Mouse (Mus musculus) lung, embryonic 14.5 days (tissue): ENCODE results near the gene Plekhj1. TPM values are rescaled to one million over a fixed set of nuclear protein-coding genes. Genes with fewer than 3 reads are reported as not detected.

Experiments
- ATAC-seq: fragments of 200-750 bp; cut with Nextera tagmentation; 2 replicates; pipeline ENCODE4 v1.8.0; 2017; ENCODE audit warnings: mild to moderate bottlenecking, moderate TSS enrichment, moderate library complexity; ENCODE audit not compliant: insufficient read depth
- DNase-seq: peaks from one replicate; pipeline ENCODE4 v3.0.0-alpha.2; 2015
- H3K27ac ChIP-seq: fragments of 300-500 bp; sonication (generic); 2 replicates; pipeline ENCODE4 v1.5.1; 2014; ENCODE audit warnings: low read depth, mild to moderate bottlenecking, moderate library complexity
- H3K27me3 ChIP-seq: fragments of 300-500 bp; sonication (generic); 2 replicates; pipeline ENCODE4 v1.6.1; 2014; ENCODE audit warnings: low read length, control low read depth; ENCODE audit not compliant: insufficient read depth
- H3K36me3 ChIP-seq: fragments of 300-500 bp; sonication (generic); 2 replicates; pipeline ENCODE4 v1.6.1; 2014; ENCODE audit warnings: control low read depth; ENCODE audit not compliant: insufficient read depth
- H3K4me1 ChIP-seq: fragments of 300-500 bp; sonication (generic); 2 replicates; pipeline ENCODE4 v1.6.1; 2014; ENCODE audit warnings: antibody characterized with exemption, control low read depth; ENCODE audit not compliant: insufficient read depth
- H3K4me2 ChIP-seq: fragments of 300-500 bp; sonication (generic); 2 replicates; pipeline ENCODE4 v1.6.1; 2014; ENCODE audit warnings: mild to moderate bottlenecking
- H3K4me3 ChIP-seq: fragments of 300-500 bp; sonication (generic); 2 replicates; pipeline ENCODE4 v1.5.1; 2014; ENCODE audit warnings: low read depth, low read length
- H3K9ac ChIP-seq: fragments of 300-500 bp; sonication (generic); 2 replicates; pipeline ENCODE4 v1.6.1; 2014
- H3K9me3 ChIP-seq: fragments of 300-500 bp; sonication (generic); 2 replicates; pipeline ENCODE4 v1.6.1; 2016; ENCODE audit warnings: low read depth, low read length, control low read depth
- CTCF ChIP-seq: IDR thresholded peaks from 2 replicates; pipeline ENCODE4 v1.5.1; 2016; ENCODE audit warnings: antibody characterized with exemption, low read depth
- WGBS: fragments of 180-500 bp; shearing (Covaris S2); extraction: QIAGEN DNeasy Blood & Tissue Kit; methylation state at CpG from one replicate; pipeline ENCODE4 v1.1.7; 2014; 5-methylcytosine and 5-hydroxymethylcytosine counted together
- polyA plus RNA-seq: library from polyadenylated mRNA; unstranded; fragments of >200 nt; fragmentation: Nextera tagmentation; extraction: Ambion mirVana; gene quantifications from 2 replicates; pipeline ENCODE4 v1.2.1, GENCODE M21; 2014

The Plekhj1 gene
- polyA plus RNA-seq, 1 experiment from 2014 or later: 121 TPM

DNA sequence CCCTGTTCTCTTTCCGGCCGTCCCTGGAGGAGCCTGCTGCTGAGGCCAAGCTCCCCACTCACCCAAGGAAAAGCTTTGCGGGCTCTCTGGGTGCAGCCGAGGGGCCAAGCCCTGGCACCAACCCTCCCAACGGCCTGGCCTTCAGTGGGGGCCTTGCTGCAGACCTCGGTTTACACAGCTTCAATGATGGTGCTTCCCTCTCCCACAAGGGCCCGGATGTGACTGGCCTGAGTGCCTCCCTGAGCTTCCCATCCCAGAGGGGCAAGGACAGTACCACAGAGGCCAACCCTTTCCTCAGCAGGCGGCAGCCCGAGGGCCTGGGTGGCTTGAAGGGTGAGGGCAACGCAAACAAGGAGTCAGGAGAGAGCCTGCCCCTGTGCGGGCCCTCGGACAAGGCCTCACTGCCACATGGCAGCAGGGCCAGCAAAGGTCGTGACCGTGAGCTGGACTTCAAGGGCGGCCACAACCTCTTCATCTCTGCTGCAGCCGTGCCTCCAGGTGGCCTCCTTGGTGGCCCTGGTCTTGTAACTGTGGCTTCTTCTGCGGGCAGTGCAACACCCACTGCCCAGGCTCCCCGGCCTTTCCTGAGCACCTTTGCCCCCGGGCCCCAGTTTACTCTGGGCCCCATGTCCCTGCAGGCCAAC is 7.5 kb downstream of the Plekhj1 start:
- no peaks in the 10 kb centered on the region for H3K27me3 ChIP-seq
- H3K4me3 ChIP-seq: no peak overlapping the region
- H3K4me2 ChIP-seq: no peak overlapping the region
- peaks cover 100% of the 10 kb centered on the region for H3K36me3 ChIP-seq
- 87% methylated on average over 19 of the region's 19 CpGs for WGBS
- no peaks in the 10 kb centered on the region for H3K9me3 ChIP-seq
- H3K27ac ChIP-seq: no peak overlapping the region
- no peak overlapping the region for H3K9ac ChIP-seq
- no peak for TF ChIP-seq CTCF
- no peaks in the 10 kb centered on the region for H3K4me1 ChIP-seq
- DNase-seq: no peak
- no peak for ATAC-seq

DNA sequence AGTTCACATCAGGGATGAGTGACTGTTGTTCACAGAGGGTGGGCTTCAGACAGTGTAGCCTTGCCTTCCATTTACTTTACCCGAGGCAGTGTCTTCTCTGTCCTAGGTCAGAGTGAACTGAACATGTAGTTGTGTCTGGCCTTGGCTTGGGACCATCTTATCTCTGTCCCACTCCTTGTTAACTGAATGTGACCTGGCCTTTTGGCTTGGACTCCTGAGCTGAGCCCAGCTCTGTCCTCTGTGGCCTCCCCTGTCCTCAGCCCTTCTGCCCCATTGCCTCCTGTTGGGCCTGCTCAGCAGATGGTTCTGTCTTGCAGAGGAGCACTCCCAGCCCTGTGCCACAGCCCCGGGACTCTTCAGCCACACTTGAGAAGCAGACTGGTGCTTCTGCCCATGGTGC is 10.9 kb downstream of the Plekhj1 start:
- TF ChIP-seq CTCF: no peak
- peaks cover 100% of the 10 kb centered on the region for H3K36me3 ChIP-seq
- DNase-seq: no peak
- H3K27ac ChIP-seq: no peak overlapping the region
- no peak overlapping the region for H3K4me2 ChIP-seq
- WGBS: 78% methylated on average over 2 of the region's 2 CpGs
- no peak overlapping the region for H3K4me3 ChIP-seq
- no peaks in the 10 kb centered on the region for H3K9me3 ChIP-seq
- H3K9ac ChIP-seq: no peak overlapping the region
- ATAC-seq: no peak
- H3K27me3 ChIP-seq: no peaks in the 10 kb centered on the region
- no peaks in the 10 kb centered on the region for H3K4me1 ChIP-seq

DNA sequence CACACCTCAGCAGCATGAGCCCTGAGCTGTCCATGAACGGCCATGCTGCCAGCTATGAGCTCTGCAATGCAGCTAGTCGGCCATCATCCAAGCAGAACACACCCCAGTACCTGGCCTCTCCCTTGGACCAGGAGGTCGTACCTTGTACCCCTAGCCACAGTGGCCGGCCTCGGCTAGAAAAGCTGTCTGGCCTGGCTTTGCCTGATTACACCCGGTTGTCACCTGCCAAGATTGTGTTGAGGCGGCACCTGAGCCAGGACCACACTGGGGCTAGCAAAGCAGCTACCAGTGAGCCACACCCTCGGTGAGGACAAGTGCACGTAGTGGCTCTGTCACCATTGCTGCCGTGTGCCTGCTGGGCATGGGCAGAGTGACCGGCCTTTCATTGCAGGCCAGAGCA is 12.5 kb downstream of the Plekhj1 start:
- Histone ChIP-seq H3K4me1 (no peaks in the 10 kb centered on the region), H3K9ac (no peak overlapping the region), H3K36me3 (peaks cover 100% of the 10 kb centered on the region), H3K9me3 (no peaks in the 10 kb centered on the region), H3K27me3 (no peaks in the 10 kb centered on the region), H3K27ac (no peak overlapping the region), H3K4me2 (no peak overlapping the region), H3K4me3 (no peak overlapping the region)
- DNase-seq: no peak
- no peak for TF ChIP-seq CTCF
- WGBS: 91% methylated on average over 11 of the region's 11 CpGs
- ATAC-seq: no peak

DNA sequence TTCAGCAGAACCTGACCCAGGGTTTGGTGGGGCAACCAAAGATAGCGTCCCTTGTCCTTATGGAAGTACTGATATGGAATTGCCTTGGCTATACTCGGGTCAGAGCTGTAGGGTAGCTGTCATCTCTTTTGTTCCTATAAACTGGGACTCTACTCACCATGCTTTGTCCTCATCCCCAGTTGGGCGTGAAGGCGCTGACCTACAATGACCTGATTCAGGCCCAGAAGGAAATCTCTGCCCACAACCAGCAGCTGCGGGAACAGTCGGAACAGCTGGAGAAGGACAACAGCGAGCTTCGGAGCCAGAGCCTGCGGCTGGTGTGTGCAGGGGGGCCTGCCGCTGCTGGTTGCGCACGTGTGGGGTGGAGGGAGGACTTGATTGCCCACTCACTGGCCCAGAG is 13.6 kb downstream of the Plekhj1 start:
- DNase-seq: no peak
- ATAC-seq: no peak
- Histone ChIP-seq H3K27ac (no peak overlapping the region), H3K9ac (no peak overlapping the region), H3K4me2 (no peak overlapping the region), H3K9me3 (no peaks in the 10 kb centered on the region), H3K27me3 (no peaks in the 10 kb centered on the region), H3K4me1 (no peaks in the 10 kb centered on the region), H3K36me3 (peaks cover 100% of the 10 kb centered on the region), H3K4me3 (no peak overlapping the region)
- WGBS: 89% methylated on average over 12 of the region's 12 CpGs
- no peak for TF ChIP-seq CTCF

DNA sequence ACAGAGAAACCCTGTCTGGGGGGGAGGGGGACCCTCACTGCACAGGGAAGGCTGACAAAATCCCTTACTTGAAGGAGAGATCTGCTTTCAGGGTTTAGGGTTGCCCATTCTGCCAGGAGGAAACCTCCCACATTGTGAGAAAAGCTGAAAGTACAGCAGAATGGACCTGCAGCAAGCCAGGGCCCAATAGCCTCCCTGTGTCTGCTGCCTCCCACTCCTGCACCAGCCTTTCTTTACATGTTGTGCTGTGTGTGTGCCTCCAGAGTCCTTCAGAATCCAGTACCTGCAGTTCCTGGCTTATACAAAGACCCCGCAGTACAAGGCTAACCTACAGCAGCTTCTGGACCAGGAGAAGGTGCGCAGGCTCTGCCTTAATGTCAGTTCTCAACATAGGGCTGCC is 14.1 kb downstream of the Plekhj1 start:
- Histone ChIP-seq H3K4me2 (no peak overlapping the region), H3K9ac (no peak overlapping the region), H3K4me1 (no peaks in the 10 kb centered on the region), H3K27me3 (no peaks in the 10 kb centered on the region), H3K27ac (no peak overlapping the region), H3K36me3 (peaks cover 100% of the 10 kb centered on the region), H3K4me3 (no peak overlapping the region), H3K9me3 (no peaks in the 10 kb centered on the region)
- TF ChIP-seq CTCF: no peak
- WGBS: 97% methylated on average over 2 of the region's 2 CpGs
- no peak for ATAC-seq
- DNase-seq: no peak

DNA sequence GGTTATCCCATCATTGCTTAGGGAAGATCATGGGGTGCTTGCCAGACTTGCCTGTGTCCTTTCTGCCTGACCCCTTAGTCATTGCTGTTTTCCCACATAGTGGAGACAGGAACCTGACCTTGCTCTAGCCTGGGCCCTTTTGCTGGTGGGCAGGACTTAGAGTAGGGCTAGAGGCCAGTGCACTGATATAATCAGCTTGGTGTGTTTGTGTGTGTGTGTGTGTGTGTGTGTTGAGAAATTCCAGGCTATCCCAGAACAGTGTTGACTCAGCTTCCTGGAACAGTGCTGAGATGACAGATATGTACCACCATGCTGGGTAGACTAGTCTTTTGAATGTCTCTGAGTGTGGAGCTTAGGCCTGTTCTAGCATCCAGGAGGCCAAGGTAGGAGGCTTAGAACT is 18.9 kb downstream of the Plekhj1 start:
- DNase-seq (no peak), ATAC-seq (no peak)
- no peak overlapping the region for H3K27ac ChIP-seq
- H3K4me3 ChIP-seq: no peak overlapping the region
- no peaks in the 10 kb centered on the region for H3K4me1 ChIP-seq
- no peak overlapping the region for H3K9ac ChIP-seq
- no peak overlapping the region for H3K4me2 ChIP-seq
- no peaks in the 10 kb centered on the region for H3K9me3 ChIP-seq
- H3K27me3 ChIP-seq: no peaks in the 10 kb centered on the region
- no peak for TF ChIP-seq CTCF
- peaks cover 100% of the 10 kb centered on the region for H3K36me3 ChIP-seq

DNA sequence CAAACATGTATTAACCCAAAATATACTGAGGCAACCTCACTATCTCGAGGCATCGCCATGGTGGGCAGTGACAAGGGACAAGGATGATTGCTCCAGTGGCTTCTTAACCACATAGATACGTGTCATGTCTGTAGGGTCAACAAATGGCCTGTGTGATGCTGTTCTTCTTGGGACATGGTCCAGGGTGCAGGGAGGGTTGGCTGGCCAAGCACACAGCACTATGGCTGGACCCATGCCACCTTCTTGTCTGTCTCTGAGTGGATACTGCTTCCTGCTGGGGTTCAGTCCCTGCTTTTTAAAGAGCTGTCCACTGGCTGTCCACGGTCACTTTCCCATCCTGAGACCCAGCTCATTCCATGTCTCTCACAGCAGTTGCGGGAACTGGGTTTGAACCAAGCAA is 21.3 kb downstream of the Plekhj1 start:
- ATAC-seq (no peak), DNase-seq (no peak)
- Histone ChIP-seq H3K36me3 (peaks cover 99% of the 10 kb centered on the region), H3K9me3 (no peaks in the 10 kb centered on the region), H3K27me3 (no peaks in the 10 kb centered on the region), H3K27ac (no peak overlapping the region), H3K4me3 (no peak overlapping the region), H3K4me1 (no peaks in the 10 kb centered on the region), H3K9ac (no peak overlapping the region), H3K4me2 (no peak overlapping the region)
- 89% methylated on average over 5 of the region's 5 CpGs for WGBS
- no peak for TF ChIP-seq CTCF
